Mouse (Mus musculus) neutrophil, adult 5-6 weeks (primary cell): Measurements from ENCODE around the gene Acacb. TPM values are rescaled to one million over a fixed set of nuclear protein-coding genes. Genes with fewer than 3 reads are reported as not detected.

ENCODE experiments used
- ATAC-seq: fragments of 151-379, 151-347 bp; 2 replicates; pipeline ENCODE4 v1.8.0; 2017; ENCODE audit warnings: mild to moderate bottlenecking, moderate TSS enrichment; ENCODE audit not compliant: insufficient number of reproducible peaks, poor library complexity, low FRiP score, severe bottlenecking; ENCODE audit errors: extremely low read depth
- total RNA-seq: library from RNA; stranded (forward); fragments of 200-1000 nt; gene quantifications from 2 replicates; pipeline ENCODE4 v1.2.3, GENCODE M21; 2017

The Acacb gene
- total RNA-seq = 0.86 TPM in 1 of 2 replicates, not detected in the other

GRCm38 (mm10) chr5:114146028-114146888 is at the start of gene Acacb:
Gene Acacb (plus strand): TSS chr5:114146535.
- no peak for ATAC-seq

DNA sequence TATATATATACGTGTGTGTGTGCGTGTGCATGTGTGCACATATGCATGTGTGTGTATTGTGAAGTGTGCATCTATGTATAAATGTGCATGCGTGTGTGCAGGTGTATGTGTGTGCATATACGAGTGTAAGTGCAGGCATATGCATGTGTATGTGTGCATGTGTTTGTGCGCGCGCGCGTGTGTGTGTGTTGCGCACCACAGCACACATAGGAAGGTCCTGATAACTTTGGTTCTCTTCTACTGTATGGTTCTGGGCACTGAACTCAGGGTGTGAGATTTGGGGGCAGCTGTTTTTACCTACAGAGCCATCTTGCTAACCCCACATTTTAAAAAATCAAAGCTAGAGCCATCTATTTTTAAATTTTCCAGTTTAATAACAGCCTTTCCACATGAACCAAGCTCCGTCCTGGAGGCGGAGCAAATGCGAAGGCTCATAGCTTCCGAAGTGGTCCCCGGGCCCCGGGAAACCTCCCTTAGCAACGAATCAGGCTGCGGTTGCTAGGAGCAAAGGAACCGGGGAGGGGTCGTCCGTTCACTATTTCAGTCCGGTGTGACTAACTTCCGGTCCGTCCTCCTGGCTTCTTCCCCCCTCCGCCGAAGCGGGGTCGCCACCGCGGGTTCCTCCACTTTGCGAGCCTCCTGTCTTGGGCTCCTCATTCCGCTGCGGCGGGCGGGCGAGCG is 46.5 kb upstream of the Acacb start:
- ATAC-seq = peak; percentile 80

DNA sequence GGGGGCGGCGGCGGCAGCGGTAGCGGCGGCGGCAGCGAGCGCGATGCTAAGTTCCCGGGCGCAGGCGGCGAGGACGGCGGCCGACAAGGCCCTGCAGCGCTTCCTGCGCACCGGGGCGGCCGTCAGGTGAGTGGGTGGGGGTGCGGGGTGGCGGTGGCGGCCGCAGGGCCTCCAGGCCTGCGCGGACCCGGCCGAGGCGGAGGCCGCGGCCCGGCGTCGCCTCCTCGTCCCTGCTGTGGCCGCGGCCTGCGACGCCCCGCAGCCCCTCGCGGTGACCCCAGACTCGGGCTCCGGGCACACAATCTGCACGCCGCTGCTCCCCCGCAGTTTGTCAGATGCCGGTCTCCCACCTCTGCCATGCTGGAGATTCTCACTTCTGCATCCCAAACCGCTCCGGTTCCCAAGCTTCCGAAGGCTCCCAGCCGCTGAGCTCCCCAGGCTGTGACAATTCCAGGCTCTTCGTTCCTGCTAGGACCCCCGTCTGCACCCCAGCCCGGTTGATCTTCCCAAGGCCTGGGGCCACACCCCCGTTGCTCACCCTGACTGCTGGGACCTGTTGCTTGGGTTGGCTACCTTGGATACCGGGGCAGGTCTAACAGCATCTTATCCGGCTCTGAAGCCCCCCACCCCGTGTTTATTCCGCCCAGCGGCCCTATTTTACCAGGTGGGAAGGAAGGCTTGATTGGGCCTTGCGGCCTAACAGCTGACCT is 45.8 kb upstream of the Acacb start:
- no peak for ATAC-seq

GRCm38 (mm10) chr5:114101873-114102272 is 44.5 kb upstream of the Acacb start:
- ATAC-seq = no peak

GRCm38 (mm10) chr5:114102807-114103206 is 43.5 kb upstream of the Acacb start:
- no peak for ATAC-seq

GRCm38 (mm10) chr5:114106391-114106935 is 39.9 kb upstream of the Acacb start:
- no peak for ATAC-seq

DNA sequence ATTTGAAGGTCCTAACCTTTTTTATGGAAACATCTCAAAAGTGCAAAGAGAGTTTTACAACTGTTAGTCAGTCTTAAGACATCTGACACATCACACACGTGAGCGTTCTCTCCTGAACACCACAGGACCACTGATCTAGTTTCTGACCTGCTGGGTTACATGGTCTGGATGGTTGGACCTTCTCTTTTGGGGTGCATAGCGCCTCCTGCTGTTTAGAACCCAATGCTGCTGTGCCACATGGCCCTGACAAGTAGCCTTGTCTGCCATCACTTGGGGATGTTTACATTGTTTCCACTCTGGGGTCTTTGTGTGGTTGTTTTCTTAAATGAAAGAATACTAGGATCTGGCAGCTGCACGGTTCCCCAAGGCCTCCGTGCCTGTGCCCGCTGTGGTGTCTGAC is 33.0 kb upstream of the Acacb start:
- no peak for ATAC-seq

- ATAC-seq = no peak
Observed at GRCm38 (mm10) chr5:114115030-114115429, 31.3 kb upstream of the Acacb start.

DNA sequence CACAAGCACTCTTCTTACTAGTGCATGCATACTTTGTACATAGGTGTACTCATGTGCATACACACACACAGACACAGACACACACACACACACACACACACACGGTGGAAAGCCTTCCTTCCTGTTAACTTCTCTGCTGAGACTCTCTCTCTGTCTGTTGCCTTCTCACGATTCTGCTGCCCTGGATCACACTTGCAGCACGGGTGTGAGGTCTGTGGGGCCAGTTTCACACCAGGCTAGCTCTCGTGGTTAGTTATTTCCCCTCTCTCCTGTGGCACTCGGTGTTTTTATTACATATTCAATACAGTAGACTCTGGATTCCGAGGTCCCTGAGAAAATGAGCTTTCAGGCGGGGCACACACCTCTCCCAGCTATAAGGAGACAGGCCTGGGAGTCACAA is 29.7 kb upstream of the Acacb start:
- no peak for ATAC-seq

GRCm38 (mm10) chr5:114119806-114120205 is 26.5 kb upstream of the Acacb start:
- ATAC-seq = no peak

- no peak for ATAC-seq
Observed at GRCm38 (mm10) chr5:114126008-114126407, 20.3 kb upstream of the Acacb start.

- ATAC-seq = no peak
Observed at GRCm38 (mm10) chr5:114126499-114127244, 19.7 kb upstream of the Acacb start.

- peak; percentile 36 for ATAC-seq
Observed at GRCm38 (mm10) chr5:114127374-114128349, 18.7 kb upstream of the Acacb start, which contains the start of gene Alkbh2. Gene Alkbh2 (minus strand): TSS chr5:114128218.

GRCm38 (mm10) chr5:114129550-114130210 is 16.7 kb upstream of the Acacb start:
- no peak for ATAC-seq

- no peak for ATAC-seq
Observed at GRCm38 (mm10) chr5:114130211-114130605, 16.1 kb upstream of the Acacb start, which contains the start of gene Ung. Gene Ung (plus strand): TSS chr5:114130386.

GRCm38 (mm10) chr5:114130698-114131520 is 15.4 kb upstream of the Acacb start:
- ATAC-seq = peak; percentile 79
